Mouse (Mus musculus) intestine, postnatal 0 days (tissue): ENCODE results near the gene Cox7a2. TPM values are rescaled to one million over a fixed set of nuclear protein-coding genes. Genes with fewer than 3 reads are reported as not detected.
A peak's percentile ranks its signal among the peaks of the same experiment; 100 is the strongest.

ENCODE experiments used
- ATAC-seq: fragments of 200-750 bp; cut with Nextera tagmentation; 2 replicates; pipeline ENCODE4 v1.8.0; 2017; ENCODE audit warnings: mild to moderate bottlenecking, moderate TSS enrichment, moderate library complexity
- H3K27ac ChIP-seq: fragments of 300-500 bp; sonication (generic); 2 replicates; pipeline ENCODE4 v1.5.1; 2014; ENCODE audit warnings: mild to moderate bottlenecking, low read depth, low read length, moderate library complexity
- H3K27me3 ChIP-seq: fragments of 300-500 bp; sonication (generic); replicated peaks from 2 replicates; pipeline ENCODE4 v1.6.1; 2014; ENCODE audit warnings: low read length, mixed read lengths; ENCODE audit not compliant: control insufficient read depth, insufficient read depth
- H3K36me3 ChIP-seq: fragments of 300-500 bp; sonication (generic); 2 replicates; pipeline ENCODE4 v1.6.1; 2014; ENCODE audit warnings: mild to moderate bottlenecking, moderate library complexity; ENCODE audit not compliant: control insufficient read depth, insufficient read depth
- H3K4me1 ChIP-seq: fragments of 300-500 bp; sonication (generic); replicated peaks from 2 replicates; pipeline ENCODE4 v1.6.1; 2014; ENCODE audit warnings: antibody characterized with exemption, low read length, mixed read lengths; ENCODE audit not compliant: control insufficient read depth, insufficient read depth
- H3K4me2 ChIP-seq: fragments of 300-500 bp; sonication (generic); replicated peaks from 2 replicates; pipeline ENCODE4 v1.6.1; 2014; ENCODE audit warnings: low read depth, mild to moderate bottlenecking, moderate library complexity
- H3K4me3 ChIP-seq: fragments of 300-500 bp; sonication (generic); 2 replicates; pipeline ENCODE4 v1.5.1; 2014; ENCODE audit warnings: low read depth, low read length
- H3K9ac ChIP-seq: fragments of 300-500 bp; sonication (generic); 2 replicates; pipeline ENCODE4 v1.6.1; 2014; ENCODE audit warnings: mild to moderate bottlenecking, low read depth, low read length
- H3K9me3 ChIP-seq: fragments of 300-500 bp; sonication (generic); 2 replicates; pipeline ENCODE4 v1.6.1; 2016; ENCODE audit warnings: mixed run types; ENCODE audit not compliant: control insufficient read depth
- CTCF ChIP-seq: sonication (generic); IDR thresholded peaks from 2 replicates; pipeline ENCODE4 v1.5.1; 2016; ENCODE audit warnings: low read depth, mild to moderate bottlenecking, control low read depth, antibody characterized with exemption, moderate library complexity
- WGBS: fragments of 180-500 bp; shearing (Covaris S2); extraction: QIAGEN DNeasy Blood & Tissue Kit; methylation state at CpG from one replicate; pipeline ENCODE4 v1.1.7; 2014; 5-methylcytosine and 5-hydroxymethylcytosine counted together
- polyA plus RNA-seq: library from polyadenylated mRNA; unstranded; fragments of >200 nt; fragmentation: Nextera tagmentation; extraction: Ambion mirVana; gene quantifications from 2 replicates; pipeline ENCODE4 v1.2.1, GENCODE M21; 2015

Gene Cox7a2
- 1,275 and 1,366 TPM in 2 replicates for polyA plus RNA-seq

GRCm38 (mm10) chr9:79759385-79760005 is at the start of gene Cox7a2:
Gene Cox7a2, minus strand, starts transcription at chr9:79759878.
- Histone ChIP-seq H3K4me3 (peak within 1 kb of the TSS; percentile 78), H3K4me2 (peak within 1 kb of the TSS; percentile 71), H3K9me3 (no peaks in the 10 kb centered on the region), H3K27me3 (no peaks in the 10 kb centered on the region), H3K27ac (peak within 1 kb of the TSS; percentile 75), H3K4me1 (no peaks in the 10 kb centered on the region; the same call in 1 of the 2 replicates), H3K36me3 (peaks cover 7% of the 10 kb centered on the region; the same call in 1 of the 2 replicates), H3K9ac (peak within 1 kb of the TSS; percentile 78)
- WGBS = under 1% methylated on average over 47 of the region's 49 CpGs
- no peak for TF ChIP-seq CTCF
- ATAC-seq = peak; percentile 100

- H3K27me3 ChIP-seq = no peaks in the 10 kb centered on the region; the same call in 1 of the 2 replicates
- H3K4me3 ChIP-seq = no peak overlapping the region
- WGBS = 63% methylated on average over 6 of the region's 6 CpGs
- H3K4me2 ChIP-seq = no peak overlapping the region
- H3K9me3 ChIP-seq = no peaks in the 10 kb centered on the region
- H3K9ac ChIP-seq = no peak overlapping the region
- no peaks in the 10 kb centered on the region for H3K4me1 ChIP-seq
- no peak overlapping the region for H3K27ac ChIP-seq
- TF ChIP-seq CTCF = no peak
- no peak for ATAC-seq
- no peaks in the 10 kb centered on the region for H3K36me3 ChIP-seq
These were observed 49.7 kb upstream of the Cox7a2 start for GRCm38 (mm10) chr9:79809411-79809810.

DNA sequence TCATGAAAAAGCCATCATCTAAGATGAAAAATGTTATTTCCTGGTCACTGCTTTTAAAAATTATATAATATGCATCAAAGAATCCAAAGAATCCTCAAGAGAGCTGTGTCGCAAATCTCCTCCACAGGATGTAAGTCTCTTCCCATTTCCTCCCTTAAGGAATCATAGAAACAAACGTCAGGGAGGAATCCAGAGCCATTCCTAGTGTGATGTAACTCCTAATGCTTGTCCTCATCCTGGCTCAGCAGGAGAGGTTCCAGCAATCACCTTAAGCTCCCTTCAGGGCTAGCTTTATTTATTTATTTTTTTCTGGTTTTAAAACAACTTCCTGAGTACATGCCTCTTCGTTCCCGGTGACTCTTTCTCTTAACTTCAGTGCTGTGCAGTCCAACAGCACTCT is 47.5 kb upstream of the Cox7a2 start:
- H3K27me3 ChIP-seq = no peaks in the 10 kb centered on the region; the same call in 1 of the 2 replicates
- no peaks in the 10 kb centered on the region for H3K36me3 ChIP-seq
- H3K9ac ChIP-seq = no peak overlapping the region
- H3K9me3 ChIP-seq = no peaks in the 10 kb centered on the region
- ATAC-seq = no peak
- TF ChIP-seq CTCF = no peak
- no peak overlapping the region for H3K27ac ChIP-seq
- 46% methylated on average over 4 of the region's 4 CpGs for WGBS
- H3K4me2 ChIP-seq = no peak overlapping the region
- H3K4me1 ChIP-seq = no peaks in the 10 kb centered on the region
- H3K4me3 ChIP-seq = no peak overlapping the region

- Histone ChIP-seq H3K27ac (no peak overlapping the region), H3K9me3 (no peaks in the 10 kb centered on the region), H3K4me2 (no peak overlapping the region), H3K27me3 (no peaks in the 10 kb centered on the region; the same call in 1 of the 2 replicates), H3K4me3 (no peak overlapping the region), H3K4me1 (no peaks in the 10 kb centered on the region), H3K36me3 (no peaks in the 10 kb centered on the region), H3K9ac (no peak overlapping the region)
- WGBS = 44% methylated on average over 12 of the region's 12 CpGs
- ATAC-seq = no peak
- peak; percentile 82 for TF ChIP-seq CTCF
These were observed 46.8 kb upstream of the Cox7a2 start for GRCm38 (mm10) chr9:79806317-79807075.

GRCm38 (mm10) chr9:79805426-79805825 is 45.7 kb upstream of the Cox7a2 start:
- TF ChIP-seq CTCF = no peak
- Histone ChIP-seq H3K4me3 (no peak overlapping the region), H3K9ac (no peak overlapping the region), H3K4me2 (no peak overlapping the region), H3K36me3 (no peaks in the 10 kb centered on the region), H3K9me3 (no peaks in the 10 kb centered on the region), H3K4me1 (no peaks in the 10 kb centered on the region), H3K27ac (no peak overlapping the region), H3K27me3 (no peaks in the 10 kb centered on the region; the same call in 1 of the 2 replicates)
- 87% methylated on average over 10 of the region's 10 CpGs for WGBS
- no peak for ATAC-seq

DNA sequence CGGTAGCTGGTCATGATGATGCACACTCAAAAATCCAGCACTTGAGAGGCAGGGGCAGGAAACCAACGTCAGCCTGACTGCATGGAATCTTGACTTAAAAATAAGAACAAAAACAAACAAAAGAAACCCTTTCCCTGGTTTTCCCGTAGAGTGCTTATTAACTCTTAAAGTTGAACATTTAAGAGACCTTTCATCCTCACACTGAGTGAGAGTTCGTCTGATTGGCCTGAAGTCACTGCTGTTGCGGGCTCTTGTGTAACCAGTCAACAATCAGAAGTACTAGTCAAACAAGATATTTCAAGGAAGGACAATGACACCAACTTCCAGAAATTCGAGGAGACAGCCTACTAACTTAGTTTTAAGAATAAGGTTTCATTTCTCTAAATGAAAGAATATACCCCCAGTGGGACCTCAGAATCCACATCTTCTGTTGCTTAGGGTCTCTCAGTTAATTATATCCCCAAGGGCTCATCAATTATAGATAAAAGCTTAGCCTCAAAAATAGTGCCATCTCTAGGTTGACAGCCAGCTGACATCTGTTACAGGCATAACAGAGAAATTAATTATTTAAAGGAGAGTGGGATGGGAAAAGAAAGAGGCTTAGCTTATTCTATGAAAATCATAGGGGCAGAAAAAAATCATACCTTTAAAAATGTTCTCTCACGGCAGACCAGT is 36.9 kb upstream of the Cox7a2 start:
- Histone ChIP-seq H3K4me3 (no peak overlapping the region), H3K9ac (no peak overlapping the region), H3K4me1 (no peaks in the 10 kb centered on the region), H3K27me3 (0 out of 2 replicates have a peak, but pooled peaks cover 4% of the 10 kb centered on the region), H3K4me2 (no peak overlapping the region), H3K27ac (no peak overlapping the region), H3K36me3 (no peaks in the 10 kb centered on the region), H3K9me3 (no peaks in the 10 kb centered on the region)
- 47% methylated on average over 7 of the region's 7 CpGs for WGBS
- ATAC-seq = no peak
- no peak for TF ChIP-seq CTCF
